Mouse (Mus musculus) G1E (cell line): ENCODE measurements at regions not wholly inside any gene's neighbourhood (a gene's known extent, or its start where the extent isn't known, plus 50 kb on each side); places are given as distances from the start of the nearest gene placed in this dataset.

Experiments
- CTCF ChIP-seq: IDR thresholded peaks from 2 replicates; pipeline ENCODE4 v1.5.1; 2012; ENCODE audit warnings: low read depth, low read length, inconsistent platforms, mixed read lengths
- GATA2 ChIP-seq: IDR thresholded peaks from 2 replicates; pipeline ENCODE4 v1.6.1; 2012; ENCODE audit warnings: low read depth, low read length, inconsistent platforms, borderline replicate concordance
- TAL1 ChIP-seq: conservative IDR thresholded peaks from 2 replicates; pipeline ENCODE4 v1.6.1; 2012; ENCODE audit warnings: low read depth, low read length, inconsistent platforms, mixed read lengths

DNA sequence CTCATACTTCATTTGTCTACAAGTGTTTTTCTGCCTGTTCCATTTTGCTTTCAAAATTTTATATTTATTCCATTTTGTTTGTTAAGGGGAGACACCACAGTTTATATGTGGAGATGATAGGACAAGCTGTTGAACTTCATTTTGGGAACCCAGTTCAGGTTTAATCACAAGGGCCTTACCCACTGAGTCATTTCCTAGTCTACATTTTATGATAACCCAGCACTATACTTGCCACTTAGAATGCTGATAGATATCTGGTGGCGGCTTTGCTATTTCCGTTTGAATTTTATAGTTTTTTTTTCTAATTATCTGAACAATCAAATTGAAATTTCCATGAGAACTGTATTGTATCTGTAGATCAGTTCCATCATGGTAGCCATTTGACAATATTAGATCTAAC, 869.5 kb upstream of the B3galt2 start:
- TF ChIP-seq CTCF (no peak), TAL1 (no peak), GATA2 (no peak)
